Mouse (Mus musculus) stomach, postnatal 0 days (tissue): ENCODE measurements around the gene Rapgef3.

ENCODE experiments used
- CTCF ChIP-seq: IDR thresholded peaks from 2 replicates; pipeline ENCODE4 v1.5.1; 2016; ENCODE audit warnings: antibody characterized with exemption, low read depth, mild to moderate bottlenecking, moderate library complexity
- EP300 ChIP-seq: optimal IDR thresholded peaks from 2 replicates; pipeline ENCODE3; 2016; ENCODE audit warnings: antibody characterized with exemption

GRCm38 (mm10) chr15:97785731-97786411 is 18.1 kb upstream of the Rapgef3 start:
- TF ChIP-seq CTCF (peak; percentile 32; the same call in 1 of the 2 replicates), EP300 (no peak)
